Mouse (Mus musculus) macrophage (primary cell): ENCODE data around the gene Ifnar2. TPM values are rescaled to one million over a fixed set of nuclear protein-coding genes. Genes with fewer than 3 reads are reported as not detected.
A peak's percentile ranks its signal among the peaks of the same experiment; 100 is the strongest.
"Not testable (repeated sequence)": the region's sequence is repeated elsewhere in the genome, so short reads cannot be mapped to it uniquely, and the experiment has no call there.

Experiments used
- H3K27ac ChIP-seq: fragments of 350-480 bp; formaldehyde crosslinking; 2 replicates; pipeline ENCODE4 v1.9.0; 2021
- H3K36me3 ChIP-seq: fragments of 350-480 bp; formaldehyde crosslinking; 2 replicates; pipeline ENCODE4 v1.9.0; 2021; ENCODE audit errors: inconsistent target
- H3K4me3 ChIP-seq: fragments of 350-480 bp; formaldehyde crosslinking; 2 replicates; pipeline ENCODE4 v1.9.0; 2021; ENCODE audit errors: inconsistent target
- H3K79me2 ChIP-seq: fragments of 350-480 bp; formaldehyde crosslinking; 2 replicates; pipeline ENCODE4 v1.9.0; 2021; ENCODE audit errors: inconsistent target
- WGBS: methylation state at CpG from one replicate; pipeline ENCODE4 v1.1.7; 2026; ENCODE audit warnings: inconsistent platforms; ENCODE audit not compliant: missing documents; 5-methylcytosine and 5-hydroxymethylcytosine counted together
- polyA plus RNA-seq: library from polyadenylated mRNA; stranded (reverse); fragments of 250-400 nt; gene quantifications from 3 replicates; pipeline ENCODE4 v1.2.4, GENCODE M21; 2018; ENCODE audit warnings: inconsistent platforms

Gene Ifnar2
- polyA plus RNA-seq, 1 experiment from 2014 or later = 327 TPM

GRCm38 (mm10) chr16:91413102-91413844 lies 40.7 kb downstream of the Ifnar2 start:
- Histone ChIP-seq H3K4me3 (no peak overlapping the region), H3K27ac (peak overlapping the region; percentile 92), H3K36me3 (peaks cover 32% of the 10 kb centered on the region), H3K79me2 (peaks cover 75% of the 10 kb centered on the region)
- 32% methylated on average over 11 of the region's 12 CpGs for WGBS

- H3K4me3 ChIP-seq = no peak overlapping the region
- H3K36me3 ChIP-seq = peaks cover 54% of the 10 kb centered on the region
- peak overlapping the region; percentile 92 for H3K27ac ChIP-seq
- peaks cover 75% of the 10 kb centered on the region for H3K79me2 ChIP-seq
- WGBS = 19% methylated on average over 9 of the region's 9 CpGs
These were observed 43.0 kb downstream of the Ifnar2 start for GRCm38 (mm10) chr16:91415391-91416189.

GRCm38 (mm10) chr16:91416357-91416756 lies 43.8 kb downstream of the Ifnar2 start:
- Histone ChIP-seq H3K36me3 (peaks cover 62% of the 10 kb centered on the region), H3K27ac (peak overlapping the region; percentile 92), H3K4me3 (no peak overlapping the region), H3K79me2 (peaks cover 69% of the 10 kb centered on the region)
- WGBS = 96% methylated on average over 6 of the region's 6 CpGs

- WGBS = 98% methylated on average over 6 of the region's 7 CpGs
- H3K79me2 ChIP-seq = peaks cover 63% of the 10 kb centered on the region
- no peak overlapping the region for H3K4me3 ChIP-seq
- H3K36me3 ChIP-seq = peaks cover 65% of the 10 kb centered on the region
- H3K27ac ChIP-seq = peak overlapping the region; percentile 92
These were observed 44.4 kb downstream of the Ifnar2 start for GRCm38 (mm10) chr16:91416938-91417337.

GRCm38 (mm10) chr16:91418531-91418930 lies 45.9 kb downstream of the Ifnar2 start:
- H3K27ac ChIP-seq = peak overlapping the region; percentile 2; the same call in 1 of the 2 replicates
- H3K36me3 ChIP-seq = peaks cover 75% of the 10 kb centered on the region
- H3K4me3 ChIP-seq = no peak overlapping the region
- 89% methylated on average over 5 of the region's 5 CpGs for WGBS
- H3K79me2 ChIP-seq = peaks cover 47% of the 10 kb centered on the region

GRCm38 (mm10) chr16:91425816-91426215 lies 53.2 kb downstream of the Ifnar2 start:
- H3K4me3 ChIP-seq = no peak overlapping the region
- peaks cover 64% of the 10 kb centered on the region for H3K36me3 ChIP-seq
- H3K79me2 ChIP-seq = no peaks in the 10 kb centered on the region; the same call in 1 of the 2 replicates
- H3K27ac ChIP-seq = no peak overlapping the region
- WGBS = 93% methylated on average over 6 of the region's 6 CpGs

- H3K4me3 ChIP-seq = no peak overlapping the region
- WGBS = 93% methylated on average over 4 of the region's 4 CpGs
- H3K27ac ChIP-seq = no peak overlapping the region
- H3K79me2 ChIP-seq = no peaks in the 10 kb centered on the region; the same call in 1 of the 2 replicates
- peaks cover 56% of the 10 kb centered on the region for H3K36me3 ChIP-seq
These were observed 54.0 kb downstream of the Ifnar2 start for GRCm38 (mm10) chr16:91426586-91426985.

- H3K36me3 ChIP-seq = peaks cover 47% of the 10 kb centered on the region
- 91% methylated on average over 5 of the region's 5 CpGs for WGBS
- no peak overlapping the region for H3K27ac ChIP-seq
- no peak overlapping the region for H3K4me3 ChIP-seq
- no peaks in the 10 kb centered on the region for H3K79me2 ChIP-seq
These were observed 54.9 kb downstream of the Ifnar2 start for GRCm38 (mm10) chr16:91427461-91427860.

- H3K4me3 ChIP-seq = no peak overlapping the region
- 93% methylated on average over 8 of the region's 8 CpGs for WGBS
These were observed 55.8 kb downstream of the Ifnar2 start for GRCm38 (mm10) chr16:91428259-91428865.

GRCm38 (mm10) chr16:91432720-91433328 lies 60.2 kb downstream of the Ifnar2 start:
- peak overlapping the region; percentile 36 for H3K27ac ChIP-seq
- H3K36me3 ChIP-seq = no peaks in the 10 kb centered on the region
- H3K79me2 ChIP-seq = no peaks in the 10 kb centered on the region
- 79% methylated on average over 5 of the region's 5 CpGs for WGBS
- H3K4me3 ChIP-seq = no peak overlapping the region

More at GRCm38 (mm10) chr16:91428259-91428865, 55.8 kb downstream of the Ifnar2 start:
- Histone ChIP-seq H3K79me2 (no peaks in the 10 kb centered on the region), H3K36me3 (peaks cover 38% of the 10 kb centered on the region), H3K27ac (no peak overlapping the region)

GRCm38 (mm10) chr16:91433329-91433933 lies 60.8 kb downstream of the Ifnar2 start:
- no peak overlapping the region for H3K4me3 ChIP-seq
- 35% methylated on average over 8 of the region's 8 CpGs for WGBS
- H3K36me3 ChIP-seq = no peaks in the 10 kb centered on the region
- peak overlapping the region; percentile 36 for H3K27ac ChIP-seq
- no peaks in the 10 kb centered on the region for H3K79me2 ChIP-seq

- H3K79me2 ChIP-seq = no peaks in the 10 kb centered on the region
- WGBS = 100% methylated on average over 3 of the region's 3 CpGs
- peak overlapping the region; percentile 36 for H3K27ac ChIP-seq
- H3K36me3 ChIP-seq = no peaks in the 10 kb centered on the region
- no peak overlapping the region for H3K4me3 ChIP-seq
These were observed 61.5 kb downstream of the Ifnar2 start for GRCm38 (mm10) chr16:91434119-91434518.

- Histone ChIP-seq H3K79me2 (no peaks in the 10 kb centered on the region), H3K27ac (peak overlapping the region; percentile 71), H3K36me3 (no peaks in the 10 kb centered on the region), H3K4me3 (no peak overlapping the region)
- 36% methylated on average over 3 of the region's 3 CpGs for WGBS
These were observed 65.5 kb downstream of the Ifnar2 start for GRCm38 (mm10) chr16:91438081-91438480.

GRCm38 (mm10) chr16:91438599-91438998 lies 66.0 kb downstream of the Ifnar2 start:
- H3K36me3 ChIP-seq, H3K4me3 ChIP-seq, H3K79me2 ChIP-seq: not testable (repeated sequence)
- H3K27ac ChIP-seq = peak overlapping the region; percentile 71
- WGBS = 67% methylated on average over 1 of the region's 1 CpGs
